Mouse (Mus musculus) embryo, embryonic 10 days (tissue): ENCODE measurements around the gene Ptpre.
A peak's percentile ranks its signal among the peaks of the same experiment; 100 is the strongest.

Experiments used
- DNase-seq: peaks from one replicate; pipeline ENCODE4 v3.0.0-alpha.2; 2015; ENCODE audit warnings: low spot score

The Ptpre gene

DNA sequence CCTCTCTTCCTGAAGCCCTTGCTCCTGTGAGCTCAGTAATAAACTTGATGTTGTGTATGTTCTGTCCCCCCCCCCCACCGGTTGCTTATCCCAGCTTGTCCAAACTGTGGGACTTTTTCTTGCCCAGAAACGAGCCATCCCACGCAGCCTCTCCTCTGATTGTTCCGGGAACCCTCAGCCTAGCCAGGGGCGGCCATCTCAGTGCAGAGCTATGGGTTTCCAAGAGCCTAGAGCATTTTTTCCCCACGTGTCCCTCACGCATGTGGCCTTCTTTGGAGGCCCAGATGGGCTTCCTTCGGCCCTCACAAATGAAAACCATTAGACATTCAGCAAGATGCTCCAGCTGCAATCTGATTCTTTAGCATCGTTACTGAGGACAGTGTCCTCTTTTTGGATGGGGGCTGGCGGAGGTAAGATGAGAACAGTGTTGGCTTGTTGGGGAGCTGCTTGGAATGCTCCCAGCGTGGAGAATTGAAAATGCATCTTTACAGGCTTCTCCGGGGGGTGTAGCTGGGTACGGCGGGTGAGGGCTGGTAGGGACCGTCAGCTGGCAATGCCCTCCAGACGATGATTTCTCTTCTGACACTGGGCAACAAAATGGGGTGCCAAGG lies 41.5 kb downstream of the Ptpre start:
- DNase-seq: no peak

GRCm38 (mm10) chr7:135580306-135581091 lies 43.2 kb downstream of the Ptpre start:
- no peak for DNase-seq

- no peak for DNase-seq
Observed at GRCm38 (mm10) chr7:135581128-135581527, 43.8 kb downstream of the Ptpre start.

GRCm38 (mm10) chr7:135585125-135585687 lies 47.9 kb downstream of the Ptpre start:
- no peak for DNase-seq

GRCm38 (mm10) chr7:135586402-135586801 lies 49.1 kb downstream of the Ptpre start:
- no peak for DNase-seq

- DNase-seq: no peak
Observed at GRCm38 (mm10) chr7:135587821-135588575, 50.7 kb downstream of the Ptpre start.

DNA sequence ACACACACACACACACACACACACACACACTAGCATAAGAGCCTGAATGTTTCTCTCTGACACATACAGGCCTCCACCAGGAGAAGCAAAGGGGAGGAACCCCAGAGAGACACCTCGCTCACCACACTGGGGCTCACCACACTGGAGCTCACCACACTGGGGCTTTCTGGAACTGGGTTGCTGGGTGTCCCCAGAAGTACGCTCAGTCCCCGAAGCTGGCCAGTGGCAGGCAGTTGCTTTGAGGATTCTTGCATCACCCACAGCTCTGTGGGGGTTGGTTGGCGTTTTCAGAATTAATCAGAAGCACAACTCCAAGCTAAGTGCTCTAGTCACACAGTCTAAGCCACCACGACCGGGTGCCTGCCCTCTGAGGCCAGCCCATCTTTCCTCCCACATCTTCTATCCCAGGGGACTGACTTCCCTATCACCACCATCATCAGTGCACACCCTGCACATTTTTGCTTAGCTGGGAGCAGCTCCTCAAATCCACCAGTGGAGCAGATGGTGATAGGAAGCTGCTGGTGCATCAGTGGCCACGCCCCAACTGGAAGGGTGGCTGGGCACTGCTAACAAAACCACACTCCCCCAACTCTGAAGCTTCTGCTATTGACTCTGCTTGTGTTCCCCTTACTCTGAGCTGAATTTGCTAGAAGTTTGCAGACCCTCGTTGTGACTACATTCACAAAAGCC lies 51.5 kb downstream of the Ptpre start:
- no peak for DNase-seq

GRCm38 (mm10) chr7:135591461-135591860 lies 54.2 kb downstream of the Ptpre start:
- DNase-seq: no peak

DNA sequence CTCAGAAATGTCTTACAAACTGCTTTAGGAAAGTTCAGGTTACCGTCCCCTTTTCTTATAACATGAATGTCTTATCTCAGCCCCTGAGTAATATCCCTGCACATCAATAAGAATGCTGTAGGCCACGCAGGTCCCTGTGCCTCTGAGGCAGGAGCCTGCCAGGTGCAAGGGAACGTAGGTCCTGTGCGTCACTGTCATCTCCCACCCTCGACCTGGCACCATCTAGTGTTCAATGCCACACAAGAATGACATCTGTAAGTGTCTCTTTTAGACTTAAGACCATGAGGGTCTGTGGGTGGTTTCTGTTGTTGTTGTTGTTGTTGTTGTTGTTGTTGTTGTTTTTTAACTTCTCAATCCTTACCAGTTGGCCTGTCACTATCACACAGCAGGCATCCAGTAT lies 56.0 kb downstream of the Ptpre start:
- no peak for DNase-seq

GRCm38 (mm10) chr7:135593825-135594224 lies 56.5 kb downstream of the Ptpre start:
- no peak for DNase-seq

- DNase-seq: no peak
Observed at GRCm38 (mm10) chr7:135594676-135595075, 57.4 kb downstream of the Ptpre start.

- DNase-seq: no peak
Observed at GRCm38 (mm10) chr7:135595640-135596174, 58.4 kb downstream of the Ptpre start.

DNA sequence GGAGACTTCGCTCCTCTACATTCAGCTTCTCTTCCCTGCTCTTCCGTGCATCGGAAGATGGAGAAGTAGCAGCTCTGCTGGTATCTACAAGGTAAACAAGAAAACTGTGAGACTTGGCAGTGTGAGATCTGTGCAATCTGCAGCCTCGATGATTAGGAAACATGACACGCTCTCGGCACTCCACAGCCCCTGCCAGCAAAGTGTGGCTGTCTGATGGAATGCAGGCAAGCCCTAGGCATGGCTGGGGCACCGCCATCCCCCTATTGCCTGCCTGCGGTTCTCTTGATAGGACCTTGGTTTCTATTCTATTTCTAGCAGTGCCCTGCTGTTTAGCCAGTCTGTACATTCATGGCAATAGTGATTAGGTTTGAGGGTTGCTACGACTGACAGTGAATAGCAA lies 59.7 kb downstream of the Ptpre start:
- DNase-seq: peak; percentile 43

DNA sequence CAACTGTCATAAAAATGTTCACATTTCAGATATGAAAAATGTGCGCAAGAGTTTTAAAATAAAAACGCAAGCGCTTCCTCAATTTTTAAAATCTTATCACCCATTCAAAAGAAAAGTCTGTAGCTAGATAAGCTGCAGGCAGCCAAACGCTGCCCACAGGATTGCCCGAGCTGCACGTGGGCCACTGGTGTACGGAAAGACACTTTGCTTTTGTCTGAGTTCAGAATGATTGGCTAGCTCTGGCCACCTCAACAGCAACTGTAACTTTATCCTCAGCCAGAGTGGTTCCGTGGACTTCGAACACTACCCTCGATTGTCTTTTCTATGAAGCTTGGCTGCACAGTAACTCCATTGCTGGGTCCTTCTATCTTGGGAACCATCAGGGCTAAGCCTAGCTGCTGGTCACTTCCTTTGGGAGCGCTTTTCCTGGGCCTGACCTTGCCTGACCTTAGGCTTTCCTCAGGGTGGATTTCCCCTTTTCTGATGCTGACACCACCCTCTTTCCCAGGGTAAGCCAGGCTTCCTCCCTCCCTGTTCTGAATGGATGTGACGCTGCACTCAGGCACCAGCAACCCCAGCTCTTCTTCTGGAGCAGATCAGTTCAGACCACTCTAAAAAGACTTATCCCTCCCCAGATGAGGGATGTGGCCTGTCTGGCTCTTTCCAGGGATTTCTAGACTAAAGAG lies 60.5 kb downstream of the Ptpre start:
- no peak for DNase-seq

DNA sequence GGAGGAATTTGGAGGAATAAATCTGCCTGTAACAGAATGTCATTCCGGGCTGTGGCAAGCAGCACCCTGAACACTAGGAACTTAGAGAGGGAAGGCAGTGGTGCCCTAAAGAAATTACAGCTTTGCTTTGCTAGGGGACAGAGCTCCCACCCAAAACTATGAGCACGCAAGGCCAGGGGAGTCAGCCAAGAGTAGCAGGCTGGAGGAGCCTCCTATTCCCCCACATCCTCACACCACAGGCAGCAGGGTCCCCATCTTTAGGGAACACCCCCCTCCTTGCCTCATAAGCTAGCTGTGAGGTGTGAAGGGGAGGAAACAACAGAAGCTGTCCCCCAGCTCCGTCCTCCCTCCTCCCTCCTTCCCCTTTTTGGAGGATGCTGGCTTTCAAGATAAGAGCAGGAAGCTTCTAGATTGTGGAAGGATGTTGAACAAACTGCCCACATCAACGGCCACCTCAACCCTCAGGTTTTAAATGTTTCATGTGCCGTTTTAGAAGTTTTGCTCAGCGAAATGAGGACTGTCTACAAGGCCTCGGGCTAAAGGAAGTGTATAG lies 61.1 kb downstream of the Ptpre start:
- DNase-seq: no peak

DNA sequence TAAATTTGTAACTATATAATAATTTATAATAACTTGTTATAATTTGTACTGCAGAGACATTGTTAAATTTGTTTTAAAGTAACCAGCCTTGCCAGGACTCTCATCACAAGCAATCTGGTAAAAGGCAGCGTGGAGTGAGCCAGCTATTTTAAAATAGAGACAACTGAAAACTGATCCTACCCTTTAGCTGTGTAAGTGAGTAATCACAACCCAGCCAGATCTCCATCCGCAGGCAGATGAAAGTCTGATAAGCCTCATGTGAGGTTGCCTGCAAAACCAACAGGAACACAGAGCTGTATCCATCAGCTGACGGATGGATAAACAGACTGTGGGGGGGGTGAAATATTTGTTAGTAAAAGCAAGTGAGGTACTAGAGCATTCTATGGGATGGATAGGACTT lies 62.8 kb downstream of the Ptpre start:
- no peak for DNase-seq

GRCm38 (mm10) chr7:135601607-135602006 lies 64.3 kb downstream of the Ptpre start:
- DNase-seq: no peak

DNA sequence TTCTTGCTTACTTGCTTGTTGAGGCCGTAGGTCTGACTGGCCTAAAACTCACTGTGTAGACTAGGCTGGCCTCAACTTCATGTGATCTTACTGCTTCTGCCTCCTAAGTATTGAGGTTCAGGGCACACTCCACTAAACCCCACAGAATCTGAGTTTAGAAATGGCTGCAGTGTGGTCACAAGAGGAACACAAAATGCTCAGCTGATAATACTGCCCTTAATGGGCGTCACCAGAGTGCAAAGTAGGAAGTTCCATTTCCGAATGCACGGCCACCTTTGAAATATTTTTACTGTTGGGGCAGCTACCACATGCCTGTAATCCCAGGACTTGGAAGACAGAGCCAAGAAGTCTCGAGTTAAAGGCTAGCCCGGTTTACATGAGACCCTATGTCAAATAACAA lies 65.0 kb downstream of the Ptpre start:
- no peak for DNase-seq

DNA sequence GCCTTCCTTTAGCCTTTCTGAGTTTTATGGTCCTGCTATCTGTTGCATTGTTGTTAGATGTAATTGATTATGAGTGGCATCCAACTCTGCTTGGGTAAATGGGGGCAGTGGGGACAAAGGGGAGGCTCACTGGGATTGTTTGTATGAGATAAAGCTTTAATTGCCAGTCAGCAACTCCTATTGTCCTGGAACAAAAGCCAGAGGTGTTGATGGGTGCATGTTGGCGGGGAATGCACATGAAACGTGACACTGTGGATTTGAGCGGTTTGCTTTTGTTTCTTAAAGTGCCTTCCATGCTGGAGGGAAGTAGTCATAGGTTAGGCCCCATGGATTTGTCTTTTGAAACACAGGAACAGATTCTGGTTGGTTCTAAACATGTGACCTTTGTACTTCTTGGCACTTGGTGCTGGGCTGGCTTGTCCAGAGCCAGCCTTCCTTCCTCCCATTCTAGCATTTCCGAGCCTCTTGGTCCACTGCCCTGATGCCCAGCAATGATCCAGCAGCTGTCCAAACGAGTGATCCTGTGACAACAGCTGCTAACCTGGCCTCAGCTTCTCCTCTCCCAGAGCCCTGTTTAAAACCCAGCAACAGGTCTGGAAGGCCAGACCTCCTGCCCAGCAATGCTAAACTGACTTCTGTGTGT lies 65.7 kb downstream of the Ptpre start:
- no peak for DNase-seq

- DNase-seq: no peak
Observed at GRCm38 (mm10) chr7:135605002-135605803, 67.9 kb downstream of the Ptpre start.
